Mouse (Mus musculus) C2C12 (cell line): ENCODE data around the gene Zglp1.

ENCODE experiments used
- CEBPB ChIP-seq: IDR thresholded peaks from one replicate; pipeline ENCODE4 v1.6.1; 2011; ENCODE audit warnings: low read depth, mild to moderate bottlenecking, control low read depth, moderate library complexity
- CTCF ChIP-seq: IDR thresholded peaks from one replicate; pipeline ENCODE4 v1.5.1; 2011; ENCODE audit not compliant: control insufficient read depth, insufficient read depth, insufficient read length
- MAX ChIP-seq: IDR thresholded peaks from one replicate; pipeline ENCODE4 v1.6.1; 2011; ENCODE audit warnings: mild to moderate bottlenecking, control low read depth
- MYOD1 ChIP-seq: IDR thresholded peaks from one replicate; pipeline ENCODE4 v1.6.1; 2011; ENCODE audit warnings: low read depth; ENCODE audit not compliant: control insufficient read depth, insufficient read length
- USF1 ChIP-seq: IDR thresholded peaks from one replicate; pipeline ENCODE4 v1.6.1; 2011; ENCODE audit warnings: low read depth, mild to moderate bottlenecking, control low read depth, moderate library complexity

GRCm38 (mm10) chr9:21075625-21076024 is 8.7 kb upstream of the Zglp1 start:
- TF ChIP-seq CTCF = no peak
- TF ChIP-seq MYOD1 = no peak
- no peak for TF ChIP-seq MAX
- TF ChIP-seq USF1 = no peak
- TF ChIP-seq CEBPB = no peak
